Mouse (Mus musculus) cerebellum, adult 2 months (tissue): ENCODE measurements around the gene Mthfsl. TPM values are rescaled to one million over a fixed set of nuclear protein-coding genes. Genes with fewer than 3 reads are reported as not detected.
A peak's percentile ranks its signal among the peaks of the same experiment; 100 is the strongest.
"Not testable (repeated sequence)": the region's sequence is repeated elsewhere in the genome, so short reads cannot be mapped to it uniquely, and the experiment has no call there.

Experiments
- DNase-seq, 2 experiments: peaks; one replicate each; pipeline ENCODE4 v3.0.0; 2021
- H3K27ac ChIP-seq: fragments of 200-500 bp; 2 replicates; pipeline ENCODE4 v1.5.1; 2012; ENCODE audit warnings: low read length, control low read depth, inconsistent platforms; ENCODE audit not compliant: insufficient read depth
- H3K27me3 ChIP-seq: fragments of 200-500 bp; 2 replicates; pipeline ENCODE4 v1.6.1; 2012; ENCODE audit warnings: inconsistent platforms, mild to moderate bottlenecking, low read length, moderate library complexity; ENCODE audit not compliant: control insufficient read depth, insufficient read depth
- H3K4me1 ChIP-seq: fragments of 200-500 bp; 2 replicates; pipeline ENCODE4 v1.6.1; 2011; ENCODE audit warnings: low read length; ENCODE audit not compliant: control insufficient read depth, insufficient read depth
- H3K4me3 ChIP-seq: fragments of 200-500 bp; replicated peaks from 2 replicates; pipeline ENCODE3; 2011; ENCODE audit warnings: mild to moderate bottlenecking, low read depth, low read length, control low read depth; ENCODE audit not compliant: insufficient read depth
- WGBS: fragments of 180-500 bp; shearing (Covaris S2); methylation state at CpG from one replicate; pipeline ENCODE4 v1.1.7; 2018; 5-methylcytosine and 5-hydroxymethylcytosine counted together
- polyA plus RNA-seq: library from polyadenylated mRNA; depleted of rRNA; stranded (reverse); fragments of >200 nt; gene quantifications from 2 replicates; pipeline ENCODE4 v1.2.3, GENCODE M21; 2012; rRNA removed

The Mthfsl gene
- polyA plus RNA-seq, result 38.1 and 38.6 TPM in 2 replicates

GRCm38 (mm10) chr9:88719989-88720537 is at the start of gene Mthfsl:
Gene Mthfsl, minus strand, starts transcription at chr9:88720296.
- DNase-seq, result peak; percentile 54 to 60

GRCm38 (mm10) chr9:88769470-88769869 is 49.4 kb upstream of the Mthfsl start:
- not testable (repeated sequence) for H3K4me3 ChIP-seq, H3K27me3 ChIP-seq, H3K4me1 ChIP-seq, H3K27ac ChIP-seq, DNase-seq
- WGBS, result 90% methylated on average over 4 of the region's 5 CpGs

More at GRCm38 (mm10) chr9:88719989-88720537, at the start of gene Mthfsl:
- WGBS, result 12% methylated on average over 11 of the region's 12 CpGs
- H3K4me3 ChIP-seq, result peak within 1 kb of the TSS; percentile 56
- H3K27ac ChIP-seq, result peak within 1 kb of the TSS; percentile 84
- H3K27me3 ChIP-seq, H3K4me1 ChIP-seq: not testable (repeated sequence)

- whole genome bisulfite sequencing, result 29% methylated on average over 1 of the region's 2 CpGs
- not testable (repeated sequence) for H3K27ac ChIP-seq, H3K4me1 ChIP-seq, H3K27me3 ChIP-seq, H3K4me3 ChIP-seq
- peak in 1 of 2 experiments; percentile 30 for DNase-seq
These were observed 26.6 kb upstream of the Mthfsl start for GRCm38 (mm10) chr9:88746687-88747086.

- not testable (repeated sequence) for DNase-seq, H3K27ac ChIP-seq, H3K4me1 ChIP-seq, H3K4me3 ChIP-seq, H3K27me3 ChIP-seq
- WGBS, result 75% methylated on average over 1 of the region's 2 CpGs
These were observed 25.9 kb upstream of the Mthfsl start for GRCm38 (mm10) chr9:88746046-88746445.

- not testable (repeated sequence) for H3K27me3 ChIP-seq, DNase-seq, H3K4me3 ChIP-seq, H3K4me1 ChIP-seq, H3K27ac ChIP-seq
These were observed 15.2 kb upstream of the Mthfsl start for GRCm38 (mm10) chr9:88735289-88735688.

GRCm38 (mm10) chr9:88733182-88733581 is 13.1 kb upstream of the Mthfsl start:
- not testable (repeated sequence) for DNase-seq, H3K27ac ChIP-seq, H3K4me1 ChIP-seq, H3K27me3 ChIP-seq, H3K4me3 ChIP-seq
- 90% methylated on average over 1 of the region's 1 CpGs for WGBS

GRCm38 (mm10) chr9:88732334-88732733 is 12.2 kb upstream of the Mthfsl start:
- DNase-seq, H3K27me3 ChIP-seq: not testable (repeated sequence)
- WGBS, result 77% methylated on average over 2 of the region's 3 CpGs

GRCm38 (mm10) chr9:88731728-88732127 is 11.6 kb upstream of the Mthfsl start, which contains the start of gene Bcl2a1d:
Gene Bcl2a1d, minus strand, starts transcription at chr9:88731914.
- not testable (repeated sequence) for H3K27ac ChIP-seq, H3K4me3 ChIP-seq, H3K4me1 ChIP-seq, DNase-seq, H3K27me3 ChIP-seq
- 95% methylated on average over 5 of the region's 5 CpGs for WGBS

More at GRCm38 (mm10) chr9:88732334-88732733, 12.2 kb upstream of the Mthfsl start:
- not testable (repeated sequence) for H3K4me3 ChIP-seq, H3K27ac ChIP-seq, H3K4me1 ChIP-seq

- not testable (repeated sequence) for H3K27me3 ChIP-seq, H3K27ac ChIP-seq, H3K4me3 ChIP-seq, DNase-seq, H3K4me1 ChIP-seq
These were observed 8.2 kb upstream of the Mthfsl start for GRCm38 (mm10) chr9:88728311-88728710.

GRCm38 (mm10) chr9:88721628-88722027 is 1.5 kb upstream of the Mthfsl start:
- H3K27ac ChIP-seq, H3K4me3 ChIP-seq, DNase-seq, H3K4me1 ChIP-seq, H3K27me3 ChIP-seq: not testable (repeated sequence)

- DNase-seq, result peak; percentile 62 to 67
- 2% methylated on average over 18 of the region's 46 CpGs for WGBS
- H3K4me1 ChIP-seq, H3K4me3 ChIP-seq, H3K27me3 ChIP-seq: not testable (repeated sequence)
- H3K27ac ChIP-seq, result peak overlapping the region; percentile 13; the same call in 1 of the 2 replicates
These were observed 799 bp downstream of the Mthfsl start for GRCm38 (mm10) chr9:88719073-88719921.

GRCm38 (mm10) chr9:88718593-88718992 is 1.5 kb downstream of the Mthfsl start:
- not testable (repeated sequence) for H3K4me1 ChIP-seq, H3K4me3 ChIP-seq, H3K27me3 ChIP-seq, H3K27ac ChIP-seq
- WGBS, result 57% methylated on average over 5 of the region's 5 CpGs
- peak; percentile 22 to 35 for DNase-seq

- peak; percentile 61 to 66 for DNase-seq
- not testable (repeated sequence) for H3K4me1 ChIP-seq
These were observed 2.0 kb downstream of the Mthfsl start for GRCm38 (mm10) chr9:88718140-88718539.

More at GRCm38 (mm10) chr9:88718140-88718539, 2.0 kb downstream of the Mthfsl start:
- 9% methylated on average over 2 of the region's 2 CpGs for WGBS
- not testable (repeated sequence) for H3K27ac ChIP-seq, H3K4me3 ChIP-seq, H3K27me3 ChIP-seq
